Mouse (Mus musculus) kidney, adult 2 months (tissue): ENCODE data around the gene Apoh. TPM values are rescaled to one million over a fixed set of nuclear protein-coding genes. Genes with fewer than 3 reads are reported as not detected.

Experiments
- DNase-seq: peaks from one replicate; pipeline ENCODE4 v3.0.0; 2021
- H3K27ac ChIP-seq: fragments of 200-500 bp; 2 replicates; pipeline ENCODE4 v1.5.1; 2012; ENCODE audit warnings: low read depth, low read length, control low read depth, inconsistent platforms; ENCODE audit not compliant: insufficient read depth
- H3K27me3 ChIP-seq: fragments of 200-500 bp; replicated peaks from 2 replicates; pipeline ENCODE4 v1.6.1; 2012; ENCODE audit warnings: mild to moderate bottlenecking, moderate library complexity, low read length, inconsistent platforms; ENCODE audit not compliant: control insufficient read depth, insufficient read depth
- H3K36me3 ChIP-seq: fragments of 200-500 bp; 2 replicates; pipeline ENCODE4 v1.6.1; 2012; ENCODE audit warnings: mild to moderate bottlenecking, moderate library complexity, low read length, inconsistent platforms; ENCODE audit not compliant: control insufficient read depth, insufficient read depth
- H3K4me1 ChIP-seq: fragments of 200-500 bp; 2 replicates; pipeline ENCODE4 v1.6.1; 2011; ENCODE audit warnings: low read length; ENCODE audit not compliant: control insufficient read depth, insufficient read depth
- H3K4me3 ChIP-seq: fragments of 200-500 bp; 2 replicates; pipeline ENCODE4 v1.5.1; 2011; ENCODE audit warnings: mild to moderate bottlenecking, low read depth, low read length, control low read depth; ENCODE audit not compliant: insufficient read depth
- CTCF ChIP-seq: fragments of 200-500 bp; conservative IDR thresholded peaks from 2 replicates; pipeline ENCODE4 v1.5.1; 2011; ENCODE audit warnings: low read depth, mild to moderate bottlenecking, control low read depth, low read length, moderate library complexity, mixed read lengths; ENCODE audit not compliant: insufficient read depth, insufficient read length
- POLR2A ChIP-seq: fragments of 200-500 bp; IDR thresholded peaks from one replicate; pipeline ENCODE4 v1.6.1; 2011; ENCODE audit warnings: low read depth, low read length, control low read depth
- WGBS: fragments of 180-500 bp; shearing (Covaris S2); methylation state at CpG from one replicate; pipeline ENCODE4 v1.1.7; 2018; 5-methylcytosine and 5-hydroxymethylcytosine counted together
- polyA plus RNA-seq: library from polyadenylated mRNA; depleted of rRNA; stranded (reverse); fragments of >200 nt; gene quantifications from 2 replicates; pipeline ENCODE4 v1.2.3, GENCODE M21; 2012

The Apoh gene
- polyA plus RNA-seq, 1 experiment, result not detected

GRCm38 (mm10) chr11:108343789-108344462, 772 bp downstream of the Apoh start, which contains the start of gene Prkca:
Gene Prkca, minus strand, starts transcription at chr11:108343928.
- Histone ChIP-seq H3K36me3 (no peaks in the 10 kb centered on the region), H3K4me1 (no peaks in the 10 kb centered on the region; the same call in 1 of the 2 replicates), H3K27me3 (no peaks in the 10 kb centered on the region), H3K27ac (no peak within 1 kb of the TSS), H3K4me3 (peak within 1 kb of the TSS; percentile 64)
- under 1% methylated on average over 61 of the region's 63 CpGs for WGBS
- peak; percentile 96 for DNase-seq
- TF ChIP-seq CTCF (no peak), POLR2A (peak; percentile 21)

GRCm38 (mm10) chr11:108344759-108345158, 1.6 kb downstream of the Apoh start:
- Histone ChIP-seq H3K4me3 (no peak overlapping the region), H3K27me3 (no peaks in the 10 kb centered on the region), H3K36me3 (no peaks in the 10 kb centered on the region), H3K27ac (no peak overlapping the region), H3K4me1 (no peaks in the 10 kb centered on the region; the same call in 1 of the 2 replicates)
- 67% methylated on average over 8 of the region's 8 CpGs for WGBS
- no peak for DNase-seq
- TF ChIP-seq CTCF, result no peak
- no peak for TF ChIP-seq POLR2A

GRCm38 (mm10) chr11:108345321-108345720, 2.2 kb downstream of the Apoh start:
- no peaks in the 10 kb centered on the region for H3K27me3 ChIP-seq
- no peaks in the 10 kb centered on the region for H3K36me3 ChIP-seq
- no peak for DNase-seq
- WGBS, result 91% methylated on average over 2 of the region's 2 CpGs
- H3K4me3 ChIP-seq, result no peak overlapping the region
- no peaks in the 10 kb centered on the region; the same call in 1 of the 2 replicates for H3K4me1 ChIP-seq
- no peak overlapping the region for H3K27ac ChIP-seq
- no peak for TF ChIP-seq POLR2A
- TF ChIP-seq CTCF, result no peak

- Histone ChIP-seq H3K27ac (no peak overlapping the region), H3K27me3 (no peaks in the 10 kb centered on the region), H3K36me3 (no peaks in the 10 kb centered on the region), H3K4me3 (no peak overlapping the region), H3K4me1 (no peaks in the 10 kb centered on the region)
- TF ChIP-seq CTCF (no peak), POLR2A (no peak)
- 83% methylated on average over 4 of the region's 4 CpGs for WGBS
- no peak for DNase-seq
Measured at GRCm38 (mm10) chr11:108350799-108351198, 7.6 kb downstream of the Apoh start.

GRCm38 (mm10) chr11:108352842-108353388, 9.8 kb downstream of the Apoh start:
- WGBS, result 90% methylated on average over 10 of the region's 10 CpGs
- TF ChIP-seq POLR2A, result no peak
- TF ChIP-seq CTCF, result no peak
- no peak for DNase-seq

GRCm38 (mm10) chr11:108356020-108356419, 12.9 kb downstream of the Apoh start:
- Histone ChIP-seq H3K4me1 (no peaks in the 10 kb centered on the region), H3K27me3 (no peaks in the 10 kb centered on the region), H3K4me3 (no peak overlapping the region), H3K27ac (no peak overlapping the region), H3K36me3 (no peaks in the 10 kb centered on the region)
- DNase-seq, result no peak
- TF ChIP-seq CTCF (no peak), POLR2A (no peak)
- 72% methylated on average over 4 of the region's 4 CpGs for WGBS

More at GRCm38 (mm10) chr11:108352842-108353388, 9.8 kb downstream of the Apoh start:
- no peaks in the 10 kb centered on the region for H3K36me3 ChIP-seq
- no peaks in the 10 kb centered on the region for H3K4me1 ChIP-seq
- no peak overlapping the region for H3K4me3 ChIP-seq
- H3K27me3 ChIP-seq, result no peaks in the 10 kb centered on the region
- H3K27ac ChIP-seq, result no peak overlapping the region

- no peak for TF ChIP-seq POLR2A
- TF ChIP-seq CTCF, result no peak
- WGBS, result 61% methylated on average over 6 of the region's 6 CpGs
Measured at GRCm38 (mm10) chr11:108358911-108359310, 15.8 kb downstream of the Apoh start.

More at GRCm38 (mm10) chr11:108358911-108359310, 15.8 kb downstream of the Apoh start:
- no peak overlapping the region for H3K4me3 ChIP-seq
- peak; percentile 74 for DNase-seq
- no peaks in the 10 kb centered on the region for H3K4me1 ChIP-seq
- no peak overlapping the region for H3K27ac ChIP-seq
- no peaks in the 10 kb centered on the region for H3K36me3 ChIP-seq
- no peaks in the 10 kb centered on the region for H3K27me3 ChIP-seq
